Mouse (Mus musculus) lung, postnatal 0 days (tissue): ENCODE measurements at regions not wholly inside any gene's neighbourhood (a gene's known extent, or its start where the extent isn't known, plus 50 kb on each side); places are given as distances from the start of the nearest gene placed in this dataset.
A peak's percentile ranks its signal among the peaks of the same experiment; 100 is the strongest.

Source experiments
- ATAC-seq: fragments of 200-750 bp; cut with Nextera tagmentation; 2 replicates; pipeline ENCODE4 v1.8.0; 2017; ENCODE audit warnings: moderate library complexity
- DNase-seq: peaks from one replicate; pipeline ENCODE4 v3.0.0-alpha.2; 2016; ENCODE audit warnings: low spot score
- H3K27ac ChIP-seq: fragments of 300-500 bp; sonication (generic); 2 replicates; pipeline ENCODE4 v1.5.1; 2014; ENCODE audit warnings: antibody characterized with exemption, mild to moderate bottlenecking, low read length, mixed read lengths
- H3K27me3 ChIP-seq: fragments of 300-500 bp; sonication (generic); replicated peaks from 2 replicates; pipeline ENCODE4 v1.6.1; 2014; ENCODE audit warnings: low read length, mixed read lengths; ENCODE audit not compliant: insufficient read depth
- H3K36me3 ChIP-seq: fragments of 300-500 bp; sonication (generic); 2 replicates; pipeline ENCODE4 v1.6.1; 2014; ENCODE audit warnings: low read length, mixed read lengths; ENCODE audit not compliant: insufficient read depth
- H3K4me1 ChIP-seq: fragments of 300-500 bp; sonication (generic); 2 replicates; pipeline ENCODE4 v1.6.1; 2014; ENCODE audit warnings: antibody characterized with exemption, low read depth, low read length, mixed read lengths; ENCODE audit not compliant: insufficient read depth
- H3K4me2 ChIP-seq: fragments of 300-500 bp; sonication (generic); replicated peaks from 2 replicates; pipeline ENCODE4 v1.6.1; 2014; ENCODE audit warnings: low read depth, mild to moderate bottlenecking, low read length, moderate library complexity, mixed read lengths
- H3K4me3 ChIP-seq: fragments of 300-500 bp; sonication (generic); 2 replicates; pipeline ENCODE4 v1.5.1; 2014; ENCODE audit warnings: low read depth, low read length
- H3K9ac ChIP-seq: fragments of 300-500 bp; sonication (generic); replicated peaks from 2 replicates; pipeline ENCODE4 v1.6.1; 2014; ENCODE audit warnings: low read depth, mild to moderate bottlenecking
- H3K9me3 ChIP-seq: fragments of 300-500 bp; sonication (generic); 2 replicates; pipeline ENCODE4 v1.6.1; 2016; ENCODE audit warnings: low read length, mixed read lengths
- CTCF ChIP-seq: IDR thresholded peaks from 2 replicates; pipeline ENCODE4 v1.5.1; 2016; ENCODE audit warnings: antibody characterized with exemption, mild to moderate bottlenecking
- EP300 ChIP-seq: IDR thresholded peaks from 2 replicates; pipeline ENCODE4 v1.6.1; 2016; ENCODE audit warnings: antibody characterized with exemption, mild to moderate bottlenecking, control low read depth
- WGBS: fragments of 180-500 bp; shearing (Covaris S2); extraction: QIAGEN DNeasy Blood & Tissue Kit; methylation state at CpG from one replicate; pipeline ENCODE4 v1.1.7; 2014; 5-methylcytosine and 5-hydroxymethylcytosine counted together

DNA sequence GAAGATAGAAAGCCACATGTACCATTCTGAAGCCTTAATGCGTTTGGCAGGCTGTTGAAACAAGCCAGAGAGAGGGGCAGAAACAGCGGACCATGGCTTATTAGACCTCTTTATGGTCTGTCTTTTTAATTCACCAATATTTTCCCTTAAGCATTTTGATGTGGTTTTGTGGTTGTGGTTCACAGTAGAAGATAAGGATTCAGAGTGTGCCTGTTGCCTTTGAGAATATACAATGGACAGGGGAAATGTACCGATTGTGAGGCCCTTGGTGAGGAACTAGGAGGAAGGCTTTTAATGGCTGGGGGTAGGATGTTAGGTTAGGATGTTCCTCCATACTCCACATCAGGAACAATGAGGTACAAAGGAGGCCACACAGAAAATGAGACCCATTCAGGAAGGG, 182.0 kb downstream of the Pdgfra start:
- H3K27ac ChIP-seq: no peak overlapping the region

DNA sequence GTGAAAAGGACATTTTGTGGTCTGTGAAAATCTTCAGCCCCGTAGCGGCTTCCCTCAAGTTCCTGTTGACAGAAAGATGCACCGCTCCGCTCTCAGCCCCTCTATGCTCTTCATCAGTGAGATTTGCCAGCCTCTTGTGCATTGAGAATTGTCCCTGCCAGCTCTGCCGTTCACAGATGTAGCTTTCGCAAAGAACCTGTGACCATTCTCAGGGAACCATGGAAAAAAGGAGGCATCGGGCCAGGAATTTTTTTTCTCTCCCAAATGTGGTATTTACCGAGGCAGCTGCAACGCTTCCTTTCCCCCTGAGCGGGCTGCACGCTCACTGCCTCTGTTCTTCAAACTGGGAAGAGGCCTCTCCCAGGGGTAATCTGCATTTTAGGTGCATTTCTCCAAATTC, 184.4 kb downstream of the Pdgfra start:
- H3K36me3 ChIP-seq: no peaks in the 10 kb centered on the region
- no peak overlapping the region for H3K27ac ChIP-seq
- 70% methylated on average over 11 of the region's 11 CpGs for WGBS
- H3K4me2 ChIP-seq: no peak overlapping the region
- H3K4me3 ChIP-seq: no peak overlapping the region
- no peak overlapping the region for H3K9ac ChIP-seq
- TF ChIP-seq EP300 (no peak), CTCF (no peak)
- H3K9me3 ChIP-seq: no peaks in the 10 kb centered on the region
- ATAC-seq (no peak), DNase-seq (no peak)
- no peaks in the 10 kb centered on the region for H3K4me1 ChIP-seq
- no peaks in the 10 kb centered on the region for H3K27me3 ChIP-seq

More for the DNA sequence above, 182.0 kb downstream of the Pdgfra start:
- TF ChIP-seq EP300 (peak; percentile 50; the same call in 1 of the 2 replicates), CTCF (no peak)
- DNase-seq: no peak
- Histone ChIP-seq H3K27me3 (no peaks in the 10 kb centered on the region), H3K9me3 (no peaks in the 10 kb centered on the region), H3K36me3 (no peaks in the 10 kb centered on the region), H3K4me3 (no peak overlapping the region), H3K4me1 (no peaks in the 10 kb centered on the region), H3K9ac (no peak overlapping the region), H3K4me2 (no peak overlapping the region)
- 78% methylated on average over 3 of the region's 3 CpGs for WGBS
- no peak; the same call in 1 of the 2 replicates for ATAC-seq

DNA sequence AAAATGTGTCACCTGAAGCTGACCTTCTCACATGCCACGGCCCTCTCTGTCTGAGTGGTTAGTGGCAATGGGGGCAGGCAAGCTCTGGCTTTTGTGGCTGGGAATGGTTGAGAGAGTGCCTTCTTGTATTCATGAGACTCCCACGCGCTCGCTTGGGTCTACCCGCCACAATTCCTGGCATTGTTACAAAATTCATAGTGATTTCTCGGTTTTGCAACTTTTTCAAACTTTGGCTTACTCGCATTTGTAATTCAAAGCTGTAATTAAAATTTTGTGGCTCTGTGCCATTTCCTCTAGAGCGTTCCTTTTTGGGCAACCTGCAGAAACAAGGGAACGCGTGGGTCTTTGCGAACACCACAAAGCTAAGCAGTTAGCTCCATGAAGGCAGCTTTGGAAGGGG, 186.3 kb downstream of the Pdgfra start:
- no peak overlapping the region for H3K27ac ChIP-seq
- no peak overlapping the region for H3K4me3 ChIP-seq
- TF ChIP-seq CTCF (no peak), EP300 (no peak)
- 84% methylated on average over 11 of the region's 11 CpGs for WGBS
- no peak overlapping the region for H3K9ac ChIP-seq
- DNase-seq (no peak), ATAC-seq (no peak)
- no peaks in the 10 kb centered on the region for H3K4me1 ChIP-seq
- no peaks in the 10 kb centered on the region for H3K36me3 ChIP-seq
- H3K27me3 ChIP-seq: no peaks in the 10 kb centered on the region
- no peak overlapping the region for H3K4me2 ChIP-seq
- no peaks in the 10 kb centered on the region for H3K9me3 ChIP-seq

DNA sequence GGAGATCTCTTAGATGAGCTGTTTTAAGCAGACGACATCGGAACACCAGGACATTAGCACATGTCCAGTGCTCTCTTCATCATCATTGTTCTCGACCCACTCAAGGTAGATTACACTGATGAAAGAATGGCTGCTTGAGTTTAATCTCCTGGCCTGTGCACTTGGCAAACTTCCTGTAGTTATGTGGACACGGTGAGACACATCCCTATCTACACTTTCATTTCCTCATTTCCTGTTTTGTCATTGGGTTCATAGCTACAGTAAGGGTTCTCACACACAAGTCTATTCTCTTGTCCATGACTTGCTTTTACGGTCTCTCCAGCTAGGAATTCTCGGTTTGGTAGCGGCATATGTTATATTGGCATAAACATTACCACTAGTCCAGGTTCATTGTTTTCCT, 190.5 kb downstream of the Pdgfra start:
- no peak for TF ChIP-seq EP300
- no peak for TF ChIP-seq CTCF
- ATAC-seq (no peak), DNase-seq (no peak)
- WGBS: 77% methylated on average over 7 of the region's 7 CpGs
- Histone ChIP-seq H3K4me3 (no peak overlapping the region), H3K27me3 (no peaks in the 10 kb centered on the region), H3K9me3 (no peaks in the 10 kb centered on the region), H3K27ac (no peak overlapping the region), H3K9ac (no peak overlapping the region), H3K4me1 (no peaks in the 10 kb centered on the region), H3K4me2 (no peak overlapping the region), H3K36me3 (no peaks in the 10 kb centered on the region)

DNA sequence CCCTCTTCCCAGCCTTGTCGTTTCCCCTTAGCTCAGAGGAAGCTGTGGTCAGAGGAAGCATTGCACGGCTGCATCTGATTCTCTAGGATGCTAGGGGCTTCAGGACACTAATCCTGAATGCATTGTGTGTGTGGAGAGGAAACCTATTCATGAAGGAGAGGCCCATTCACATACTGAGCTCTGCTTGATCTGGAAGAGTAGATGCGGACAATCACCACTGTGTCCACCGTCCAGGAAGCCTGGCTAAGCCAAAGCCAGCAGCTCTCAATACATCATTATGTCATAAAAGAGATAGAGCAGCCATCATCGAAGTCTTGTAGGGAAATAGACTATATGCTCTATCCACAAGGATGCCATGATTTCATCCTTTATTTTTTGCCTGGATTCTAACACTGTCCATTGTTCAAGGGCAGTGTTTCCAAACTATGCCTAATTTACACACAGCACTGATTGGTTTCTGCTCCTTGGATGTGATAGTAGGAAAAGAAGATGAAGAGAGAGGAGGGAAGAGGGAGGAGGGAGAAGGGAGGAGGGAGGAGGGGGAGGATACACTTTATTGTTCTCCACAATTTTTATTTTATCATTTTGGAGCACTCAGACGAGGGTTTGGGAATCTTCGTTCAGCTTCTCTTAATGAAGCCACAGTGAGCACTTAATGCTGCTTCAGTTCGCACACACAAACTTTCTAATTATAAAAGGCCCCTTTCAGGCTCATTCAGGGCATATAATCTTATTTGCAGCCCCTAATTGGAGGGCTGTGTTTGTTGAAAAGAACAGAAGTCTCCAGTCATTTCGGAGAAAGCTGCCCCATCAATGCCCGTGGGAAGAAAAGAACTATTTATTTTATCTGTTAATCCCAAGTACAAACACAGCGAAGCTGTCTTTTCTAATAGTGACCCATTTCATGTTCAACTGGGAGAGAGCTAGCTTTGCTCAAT, 195.0 kb downstream of the Pdgfra start:
- no peak for ATAC-seq
- Histone ChIP-seq H3K27ac (no peak overlapping the region), H3K36me3 (no peaks in the 10 kb centered on the region), H3K27me3 (no peaks in the 10 kb centered on the region), H3K9me3 (no peaks in the 10 kb centered on the region), H3K4me3 (no peak overlapping the region), H3K4me1 (no peaks in the 10 kb centered on the region), H3K9ac (no peak overlapping the region), H3K4me2 (no peak overlapping the region)
- no peak for DNase-seq
- TF ChIP-seq CTCF: no peak
- 48% methylated on average over 11 of the region's 11 CpGs for WGBS

DNA sequence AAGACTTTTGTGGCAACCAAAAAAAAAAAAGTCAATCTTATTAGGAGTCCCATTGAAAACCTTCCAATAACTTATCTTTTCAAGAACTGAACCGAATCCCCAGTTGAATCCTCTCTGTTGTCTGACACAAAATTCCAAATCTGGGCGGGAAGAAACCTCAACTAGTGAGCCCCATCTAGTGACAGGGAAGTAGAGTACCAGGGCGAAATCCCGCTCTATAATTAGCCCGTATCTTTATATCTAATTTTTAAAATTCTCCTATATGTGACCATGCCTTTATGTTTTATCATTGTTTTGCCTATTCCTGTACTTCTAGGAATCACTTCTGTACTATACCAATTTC, 195.7 kb downstream of the Pdgfra start:
- ATAC-seq: no peak
- Histone ChIP-seq H3K9me3 (no peaks in the 10 kb centered on the region), H3K27ac (no peak overlapping the region), H3K27me3 (no peaks in the 10 kb centered on the region), H3K36me3 (no peaks in the 10 kb centered on the region), H3K4me1 (no peaks in the 10 kb centered on the region), H3K4me3 (no peak overlapping the region), H3K9ac (no peak overlapping the region), H3K4me2 (no peak overlapping the region)
- peak; percentile 15; the same call in 1 of the 2 replicates for TF ChIP-seq CTCF
- TF ChIP-seq EP300: no peak
- WGBS: 64% methylated on average over 5 of the region's 5 CpGs
- DNase-seq: no peak
